Mouse (Mus musculus) limb, embryonic 11.5 days (tissue): ENCODE measurements around the gene Phgr1. TPM values are rescaled to one million over a fixed set of nuclear protein-coding genes. Genes with fewer than 3 reads are reported as not detected.

ENCODE experiments used
- ATAC-seq: fragments of 200-750 bp; cut with Nextera tagmentation; 2 replicates; pipeline ENCODE4 v1.8.0; 2017; ENCODE audit warnings: low read depth; ENCODE audit not compliant: insufficient number of reproducible peaks, low FRiP score, low TSS enrichment
- DNase-seq: peaks from one replicate; pipeline ENCODE4 v3.0.0-alpha.2; 2015; ENCODE audit warnings: low spot score
- H3K27ac ChIP-seq: fragments of 300-500 bp; sonication (generic); replicated peaks from 2 replicates; pipeline ENCODE4 v1.5.1; 2014; ENCODE audit warnings: low read depth, mild to moderate bottlenecking, low read length
- H3K27me3 ChIP-seq: fragments of 300-500 bp; sonication (generic); 2 replicates; pipeline ENCODE4 v1.6.1; 2014; ENCODE audit warnings: mild to moderate bottlenecking, low read length, mixed read lengths; ENCODE audit not compliant: control insufficient read depth, insufficient read depth
- H3K36me3 ChIP-seq: fragments of 300-500 bp; sonication (generic); 2 replicates; pipeline ENCODE4 v1.6.1; 2014; ENCODE audit warnings: mild to moderate bottlenecking, low read length, moderate library complexity, mixed read lengths; ENCODE audit not compliant: control insufficient read depth, insufficient read depth
- H3K4me1 ChIP-seq: fragments of 300-500 bp; sonication (generic); 2 replicates; pipeline ENCODE4 v1.6.1; 2014; ENCODE audit warnings: low read length, mixed read lengths; ENCODE audit not compliant: control insufficient read depth, insufficient read depth
- H3K4me2 ChIP-seq: fragments of 300-500 bp; sonication (generic); 2 replicates; pipeline ENCODE4 v1.6.1; 2014; ENCODE audit warnings: low read depth, mild to moderate bottlenecking, moderate library complexity; ENCODE audit not compliant: severe bottlenecking
- H3K4me3 ChIP-seq: fragments of 300-500 bp; sonication (generic); 2 replicates; pipeline ENCODE4 v1.5.1; 2014; ENCODE audit warnings: low read depth, low read length
- H3K9ac ChIP-seq: fragments of 300-500 bp; sonication (generic); 2 replicates; pipeline ENCODE4 v1.6.1; 2014; ENCODE audit warnings: mild to moderate bottlenecking, low read length
- H3K9me3 ChIP-seq: fragments of 300-500 bp; sonication (generic); 2 replicates; pipeline ENCODE4 v1.6.1; 2016; ENCODE audit warnings: low read length; ENCODE audit not compliant: control insufficient read depth
- WGBS: fragments of 180-500 bp; shearing (Covaris S2); extraction: QIAGEN DNeasy Blood & Tissue Kit; methylation state at CpG from one replicate; pipeline ENCODE4 v1.1.7; 2014; 5-methylcytosine and 5-hydroxymethylcytosine counted together
- polyA plus RNA-seq: library from polyadenylated mRNA; unstranded; fragments of >200 nt; fragmentation: Nextera tagmentation; extraction: Ambion mirVana; gene quantifications from 2 replicates; pipeline ENCODE4 v1.2.1, GENCODE M21; 2014

The Phgr1 gene
- polyA plus RNA-seq, 1 experiment from 2014 or later: not detected

GRCm38 (mm10) chr2:118756103-118756502, 16.5 kb upstream of the Phgr1 start:
- H3K4me2 ChIP-seq: no peak overlapping the region
- peaks cover 5% of the 10 kb centered on the region for H3K27me3 ChIP-seq
- DNase-seq: no peak
- H3K27ac ChIP-seq: no peak overlapping the region
- H3K4me3 ChIP-seq: no peak overlapping the region
- WGBS: 87% methylated on average over 4 of the region's 4 CpGs
- no peak for ATAC-seq
- H3K4me1 ChIP-seq: peaks cover 10% of the 10 kb centered on the region; the same call in 1 of the 2 replicates
- no peaks in the 10 kb centered on the region for H3K36me3 ChIP-seq
- no peaks in the 10 kb centered on the region for H3K9me3 ChIP-seq
- no peak overlapping the region for H3K9ac ChIP-seq

- Histone ChIP-seq H3K9me3 (no peaks in the 10 kb centered on the region), H3K27ac (no peak overlapping the region), H3K4me1 (peaks cover 8% of the 10 kb centered on the region; the same call in 1 of the 2 replicates), H3K4me3 (no peak overlapping the region), H3K36me3 (no peaks in the 10 kb centered on the region), H3K27me3 (peaks cover 13% of the 10 kb centered on the region), H3K4me2 (no peak overlapping the region), H3K9ac (no peak overlapping the region)
- whole genome bisulfite sequencing: 12% methylated on average over 8 of the region's 8 CpGs
- DNase-seq (peak; percentile 78), ATAC-seq (0 out of 2 replicates have a peak, but pooled peaks have one; percentile 28)
Measured at GRCm38 (mm10) chr2:118759828-118760227, 12.7 kb upstream of the Phgr1 start.

GRCm38 (mm10) chr2:118760311-118761025, 12.1 kb upstream of the Phgr1 start:
- Histone ChIP-seq H3K9ac (no peak overlapping the region), H3K4me1 (peaks cover 8% of the 10 kb centered on the region; the same call in 1 of the 2 replicates), H3K27me3 (peaks cover 13% of the 10 kb centered on the region), H3K36me3 (no peaks in the 10 kb centered on the region), H3K27ac (no peak overlapping the region), H3K4me3 (no peak overlapping the region), H3K4me2 (no peak overlapping the region), H3K9me3 (no peaks in the 10 kb centered on the region)
- 79% methylated on average over 11 of the region's 11 CpGs for WGBS
- ATAC-seq (no peak), DNase-seq (no peak)

- no peak overlapping the region for H3K9ac ChIP-seq
- no peak for DNase-seq
- H3K4me2 ChIP-seq: no peak overlapping the region
- 77% methylated on average over 12 of the region's 12 CpGs for WGBS
- H3K4me3 ChIP-seq: no peak overlapping the region
- H3K27ac ChIP-seq: no peak overlapping the region
- H3K27me3 ChIP-seq: peaks cover 13% of the 10 kb centered on the region
- H3K4me1 ChIP-seq: peaks cover 8% of the 10 kb centered on the region; the same call in 1 of the 2 replicates
- no peaks in the 10 kb centered on the region for H3K36me3 ChIP-seq
- no peak for ATAC-seq
- no peaks in the 10 kb centered on the region for H3K9me3 ChIP-seq
Measured at GRCm38 (mm10) chr2:118761358-118761757, 11.2 kb upstream of the Phgr1 start.

- no peaks in the 10 kb centered on the region for H3K36me3 ChIP-seq
- ATAC-seq (peak; percentile 45), DNase-seq (peak; percentile 49)
- 8% methylated on average over 29 of the region's 29 CpGs for WGBS
- H3K4me3 ChIP-seq: no peak within 1 kb of the TSS
- H3K27me3 ChIP-seq: peaks cover 13% of the 10 kb centered on the region
- no peak within 1 kb of the TSS for H3K27ac ChIP-seq
- H3K4me2 ChIP-seq: peak within 1 kb of the TSS; percentile 30; the same call in 1 of the 2 replicates
- no peaks in the 10 kb centered on the region for H3K9me3 ChIP-seq
- peaks cover 7% of the 10 kb centered on the region; the same call in 1 of the 2 replicates for H3K4me1 ChIP-seq
- H3K9ac ChIP-seq: peak within 1 kb of the TSS; percentile 36
Measured at GRCm38 (mm10) chr2:118761906-118762783, 10.4 kb upstream of the Phgr1 start, which contains the start of gene Ccdc9b. TSS of gene Ccdc9b (minus strand) at chr2:118762661.

GRCm38 (mm10) chr2:118762784-118763148, 9.8 kb upstream of the Phgr1 start:
- DNase-seq: no peak
- Histone ChIP-seq H3K4me3 (no peak overlapping the region), H3K9ac (no peak overlapping the region), H3K27me3 (peaks cover 13% of the 10 kb centered on the region), H3K4me2 (peak overlapping the region; percentile 30; the same call in 1 of the 2 replicates), H3K36me3 (no peaks in the 10 kb centered on the region), H3K4me1 (peaks cover 5% of the 10 kb centered on the region; the same call in 1 of the 2 replicates), H3K27ac (no peak overlapping the region), H3K9me3 (no peaks in the 10 kb centered on the region)
- WGBS: 24% methylated on average over 10 of the region's 10 CpGs
- ATAC-seq: no peak

- peaks cover 13% of the 10 kb centered on the region for H3K27me3 ChIP-seq
- no peak overlapping the region for H3K4me3 ChIP-seq
- H3K9me3 ChIP-seq: no peaks in the 10 kb centered on the region
- no peak overlapping the region for H3K9ac ChIP-seq
- WGBS: 78% methylated on average over 7 of the region's 7 CpGs
- H3K27ac ChIP-seq: no peak overlapping the region
- H3K36me3 ChIP-seq: no peaks in the 10 kb centered on the region
- H3K4me2 ChIP-seq: no peak overlapping the region
- H3K4me1 ChIP-seq: peaks cover 5% of the 10 kb centered on the region; the same call in 1 of the 2 replicates
- ATAC-seq (no peak), DNase-seq (no peak)
Measured at GRCm38 (mm10) chr2:118763469-118763868, 9.1 kb upstream of the Phgr1 start.

- H3K27ac ChIP-seq: no peak overlapping the region
- no peak overlapping the region for H3K4me3 ChIP-seq
- no peak for ATAC-seq
- H3K9me3 ChIP-seq: no peaks in the 10 kb centered on the region
- no peak overlapping the region for H3K4me2 ChIP-seq
- peaks cover 13% of the 10 kb centered on the region for H3K27me3 ChIP-seq
- no peak overlapping the region for H3K9ac ChIP-seq
- peak; percentile 64 for DNase-seq
- no peaks in the 10 kb centered on the region for H3K36me3 ChIP-seq
- H3K4me1 ChIP-seq: peaks cover 5% of the 10 kb centered on the region; the same call in 1 of the 2 replicates
- WGBS: 26% methylated on average over 11 of the region's 11 CpGs
Measured at GRCm38 (mm10) chr2:118764094-118764831, 8.3 kb upstream of the Phgr1 start.
